Mouse (Mus musculus): ENCODE measurements at regions not wholly inside any gene's neighbourhood (a gene's known extent, or its start where the extent isn't known, plus 50 kb on each side); places are given as distances from the start of the nearest gene placed in this dataset.

GRCm38 (mm10) chr17:7467638-7468037 lies 82.4 kb upstream of the Unc93a2 start:
- no peak for DNase-seq (ENCODE audit: low spot score in 2 of 2)

- no peak for DNase-seq (ENCODE audit: low spot score in 2 of 2)
Measured at GRCm38 (mm10) chr17:7464901-7465300, 79.6 kb upstream of the Unc93a2 start.

GRCm38 (mm10) chr17:7461164-7461563 lies 75.9 kb upstream of the Unc93a2 start:
- DNase-seq (ENCODE audit: low spot score in 2 of 2): no peak

- no peak for DNase-seq (ENCODE audit: low spot score in 2 of 2)
Measured at GRCm38 (mm10) chr17:7456939-7457338, 71.7 kb upstream of the Unc93a2 start.

- peak in 1 of 2 experiments; percentile 72 for DNase-seq (ENCODE audit: low spot score in 2 of 2)
Measured at GRCm38 (mm10) chr17:7443822-7444221, 58.6 kb upstream of the Unc93a2 start.

- DNase-seq (ENCODE audit: low spot score in 2 of 2): no peak
Measured at GRCm38 (mm10) chr17:7435075-7435474, 49.8 kb upstream of the Unc93a2 start.

All from urinary bladder, postnatal 4 days (tissue).